Mouse (Mus musculus): ENCODE results near the gene Nacc1. TPM values are rescaled to one million over a fixed set of nuclear protein-coding genes. Genes with fewer than 3 reads are reported as not detected.
"Not testable (repeated sequence)": the region's sequence is repeated elsewhere in the genome, so short reads cannot be mapped to it uniquely, and the experiment has no call there.

The Nacc1 gene
- total RNA-seq, 2 experiments from 2014 or later: 32.0 to 32.6 TPM

DNA sequence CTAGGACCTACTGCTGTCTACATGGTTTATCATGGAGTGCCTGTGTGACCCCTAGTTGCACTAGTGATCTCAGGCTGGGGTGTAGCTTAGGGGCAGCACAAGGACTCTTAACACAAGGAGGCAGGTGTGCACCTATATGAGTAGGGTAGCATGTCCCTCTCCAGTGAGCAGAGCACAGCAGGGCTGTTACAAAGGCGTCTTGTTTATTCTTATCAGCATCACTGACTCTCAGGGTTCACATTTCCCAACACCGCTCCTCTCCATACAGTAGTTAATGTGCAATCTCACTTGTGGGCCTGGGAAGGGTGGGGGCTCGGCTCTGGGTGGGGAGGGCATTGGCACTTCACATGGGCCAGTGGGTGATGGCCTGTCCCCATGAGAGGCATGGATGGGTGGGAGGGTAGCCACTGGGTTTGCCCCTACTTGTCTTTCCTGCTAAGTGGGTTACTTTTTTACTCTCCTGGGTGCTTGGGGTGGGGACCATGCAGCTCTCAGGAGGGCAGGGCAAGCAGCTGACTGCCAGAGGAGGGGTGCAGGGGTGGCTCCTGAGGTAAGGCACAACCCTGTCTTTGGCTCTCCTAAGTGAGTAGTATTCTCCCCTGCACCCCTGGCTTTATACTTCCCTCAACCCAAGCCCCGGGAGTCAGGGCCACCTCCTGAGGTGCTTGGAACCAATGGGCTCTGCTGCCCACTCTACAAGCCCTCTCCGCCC lies 17.2 kb downstream of the Nacc1 start:
- intact Hi-C loops (cut with DNase I); DNase-seq (ENCODE audit: low spot score): not testable (repeated sequence)

DNA sequence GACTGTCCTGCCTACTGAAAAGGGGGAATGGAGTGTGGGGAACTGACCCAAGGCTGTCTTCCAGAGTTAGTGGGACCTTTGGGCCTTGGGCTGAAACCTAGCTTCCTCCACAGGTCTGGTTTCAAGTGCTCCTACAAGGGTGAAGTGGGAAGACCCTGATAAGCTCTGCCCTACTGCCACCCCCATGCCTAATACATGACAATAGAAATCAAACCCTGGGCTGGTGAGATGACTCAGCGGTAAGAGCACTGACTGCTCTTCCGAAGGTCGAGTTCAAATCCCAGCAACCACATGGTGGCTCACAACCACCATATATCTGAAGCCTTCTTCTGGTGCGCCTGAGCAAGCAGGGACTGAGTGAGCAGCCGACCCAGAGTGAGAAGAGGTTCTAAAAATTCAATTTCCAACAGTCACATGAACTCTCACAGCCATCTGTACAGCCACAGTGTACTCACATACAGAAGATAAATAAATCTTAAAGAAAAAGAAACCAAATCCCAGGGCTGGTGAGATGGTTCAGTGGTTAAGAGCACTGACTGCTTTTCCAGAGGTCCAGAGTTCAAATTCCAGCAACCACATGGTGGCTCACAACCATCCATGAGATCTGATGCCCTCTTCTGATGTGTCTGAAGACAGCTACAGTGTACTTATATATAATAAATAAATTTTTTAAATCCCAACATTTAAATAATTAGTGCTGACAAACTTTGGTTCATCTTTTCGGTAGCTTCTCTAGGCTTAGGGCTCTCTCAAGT lies 18.8 kb downstream of the Nacc1 start:
- DNase-seq (ENCODE audit: low spot score): no peak
- intact Hi-C loops (cut with DNase I): no loop called here

DNA sequence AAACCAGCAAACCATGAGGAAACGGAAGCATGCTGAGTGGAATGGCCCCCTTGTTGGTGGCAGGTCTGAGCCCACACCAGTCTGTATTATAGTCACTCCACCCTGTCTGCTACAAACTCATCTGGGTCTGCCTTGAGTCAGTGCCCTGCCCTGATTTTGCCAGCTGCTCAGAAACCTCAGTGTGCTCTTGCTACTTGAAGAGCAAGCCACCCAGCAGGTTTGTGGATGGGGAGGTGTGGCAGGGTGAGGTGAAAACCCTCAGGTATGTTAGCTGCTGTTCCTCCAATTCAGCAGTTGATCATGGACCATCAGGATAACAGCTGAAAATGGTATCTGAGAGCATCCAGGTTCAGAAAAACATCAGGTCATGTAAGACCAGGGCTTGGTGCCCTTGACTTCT lies 19.6 kb downstream of the Nacc1 start:
- intact Hi-C loops (cut with DNase I): no loop called here
- DNase-seq (ENCODE audit: low spot score): no peak

DNA sequence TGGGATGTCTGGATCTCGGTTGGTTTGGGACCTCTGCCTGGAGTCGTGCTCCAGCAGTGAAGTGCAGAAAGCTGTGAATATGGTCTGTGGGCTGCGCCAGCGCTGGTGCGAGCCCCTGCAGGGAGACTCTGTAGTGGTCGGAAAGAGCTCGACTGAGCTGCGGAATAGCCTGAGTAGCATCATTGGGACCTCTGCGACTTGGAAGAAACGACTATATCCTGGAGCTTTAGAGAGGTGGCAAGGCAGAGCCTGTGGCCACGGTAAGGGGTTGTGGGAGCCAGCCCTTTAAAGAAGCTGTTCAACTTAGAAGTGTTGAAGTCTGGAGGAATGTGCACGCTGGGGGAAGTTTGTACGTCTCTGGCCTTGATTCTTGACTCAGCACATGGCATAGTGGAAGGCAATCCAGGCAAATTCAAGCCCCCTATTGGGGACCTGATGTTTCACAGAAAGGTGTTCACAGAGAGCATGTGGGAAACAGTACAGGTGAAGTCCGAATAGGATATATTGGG lies 22.2 kb downstream of the Nacc1 start:
- no peak for DNase-seq (ENCODE audit: low spot score)
- intact Hi-C loops (cut with DNase I): no loop called here

DNA sequence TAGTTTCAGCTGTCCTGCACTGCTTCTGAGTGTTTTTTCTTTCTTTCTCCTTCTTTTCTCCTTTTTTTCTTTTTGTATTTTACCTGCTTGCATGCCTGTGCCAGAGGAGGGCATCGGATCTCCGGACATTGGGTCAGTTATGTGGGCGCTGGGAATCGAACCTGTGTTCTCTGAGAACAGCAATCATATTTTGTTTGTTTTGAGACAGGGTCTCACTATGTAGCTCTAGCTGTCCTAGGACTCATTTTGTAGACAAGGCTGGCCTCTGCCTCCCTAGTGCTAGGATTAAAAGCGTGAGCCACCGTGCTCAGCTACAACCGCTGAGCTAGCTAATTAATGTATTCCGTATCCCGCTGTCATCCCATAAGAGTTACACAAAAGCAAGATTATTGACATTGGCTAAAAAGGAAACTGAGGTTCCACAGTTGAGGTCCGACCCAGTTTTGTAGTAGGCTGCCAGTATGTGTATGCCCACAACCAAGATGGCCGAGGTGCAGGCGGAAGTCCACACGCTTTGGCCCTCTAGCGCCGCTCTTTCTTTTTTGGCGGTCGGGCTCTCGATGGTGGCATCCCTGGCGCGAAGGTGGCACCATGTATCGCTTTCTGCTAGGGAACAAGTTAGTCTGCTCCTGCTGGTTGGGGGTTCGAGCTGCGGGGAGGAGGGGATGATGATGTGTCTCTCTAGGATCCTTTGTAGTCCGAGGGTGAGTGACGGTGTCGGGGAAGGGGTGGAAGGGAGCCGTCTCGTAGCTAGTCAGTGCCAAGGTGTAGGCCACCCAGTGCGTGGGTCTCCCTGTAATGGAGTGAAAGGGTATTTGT lies 22.9 kb downstream of the Nacc1 start:
- intact Hi-C loops (cut with DNase I): loop anchor here (5.0 kb wide), 1 partner anchor 313 kb away; the partner anchor contains the start of gene Junb

DNA sequence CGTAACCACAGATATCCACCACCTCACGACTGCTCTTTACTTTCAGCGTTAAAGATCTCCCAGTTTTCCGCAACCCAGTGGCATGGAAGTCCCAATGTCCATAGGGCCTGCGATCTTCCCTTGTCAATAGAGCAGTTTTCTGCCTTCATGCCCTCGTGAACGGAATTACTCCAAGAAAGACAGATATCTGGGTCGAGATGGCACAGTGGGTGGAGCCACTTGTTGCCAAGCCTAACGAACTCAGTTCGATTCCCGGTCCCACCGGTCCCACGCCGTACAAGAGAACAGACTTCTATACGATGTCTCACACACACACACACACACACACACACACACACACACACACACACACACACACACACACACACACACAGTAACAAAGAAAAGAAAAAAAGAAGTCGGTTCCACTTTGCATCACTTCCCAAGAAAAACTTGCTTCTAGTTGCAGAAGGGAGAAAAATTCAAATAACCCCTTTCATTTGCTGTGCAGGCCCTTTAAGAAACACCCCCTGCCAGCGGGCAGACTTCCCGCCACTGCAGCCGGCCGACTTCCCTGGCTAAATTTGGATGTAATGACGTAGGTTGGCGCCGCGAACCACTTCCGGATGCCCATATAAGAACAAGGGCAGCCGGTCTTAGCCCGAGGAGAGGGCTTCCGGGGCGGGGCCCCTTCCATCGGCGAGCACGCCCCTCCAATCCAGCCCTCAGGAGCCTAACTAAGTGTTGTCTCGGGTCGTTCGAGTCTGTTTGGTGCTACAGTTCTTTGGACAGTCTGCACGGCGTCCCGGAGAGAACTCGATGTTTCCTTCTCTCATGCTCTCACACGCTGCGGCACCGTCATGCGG lies 24.0 kb downstream of the Nacc1 start:
- intact Hi-C loops (cut with DNase I): loop anchor here (5.0 kb wide), 1 partner anchor 314 kb away; the partner anchor contains the start of gene Junb
- DNase-seq (ENCODE audit: low spot score): peak; percentile 98

More for the DNA sequence above, 22.9 kb downstream of the Nacc1 start:
- DNase-seq (ENCODE audit: low spot score): peak; percentile 61

DNA sequence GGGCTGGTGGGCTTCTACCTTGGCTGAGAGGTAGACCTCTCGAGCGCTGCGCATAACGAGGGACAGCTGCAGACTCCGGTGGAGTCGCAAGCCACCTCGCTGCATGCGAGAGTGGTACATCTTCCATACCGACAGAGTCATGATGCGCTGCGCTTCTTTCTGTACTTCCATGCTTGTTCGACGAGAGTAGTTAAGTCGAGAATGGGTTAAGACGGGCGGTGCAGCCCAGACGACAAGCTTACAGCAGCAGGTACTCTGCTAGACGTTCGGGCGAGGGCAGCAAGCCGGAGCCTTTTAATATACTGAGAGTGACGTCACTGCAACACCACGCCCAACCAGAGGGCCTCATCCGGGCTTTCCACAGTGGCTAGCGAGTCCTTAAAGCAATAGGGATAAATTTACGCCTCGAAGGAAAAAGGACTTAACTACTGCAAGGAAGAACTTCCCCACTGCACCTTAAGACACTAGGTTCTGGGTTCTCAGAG lies 25.0 kb downstream of the Nacc1 start, which contains the start of gene Ier2:
Ier2 (minus strand) TSS at position 272 of the 485 bp plus-strand sequence.
- intact Hi-C loops (cut with DNase I): loop anchor here (5.0 kb wide), 1 partner anchor 315 kb away; the partner anchor contains the start of gene Junb
- peak; percentile 96 for DNase-seq (ENCODE audit: low spot score)

DNA sequence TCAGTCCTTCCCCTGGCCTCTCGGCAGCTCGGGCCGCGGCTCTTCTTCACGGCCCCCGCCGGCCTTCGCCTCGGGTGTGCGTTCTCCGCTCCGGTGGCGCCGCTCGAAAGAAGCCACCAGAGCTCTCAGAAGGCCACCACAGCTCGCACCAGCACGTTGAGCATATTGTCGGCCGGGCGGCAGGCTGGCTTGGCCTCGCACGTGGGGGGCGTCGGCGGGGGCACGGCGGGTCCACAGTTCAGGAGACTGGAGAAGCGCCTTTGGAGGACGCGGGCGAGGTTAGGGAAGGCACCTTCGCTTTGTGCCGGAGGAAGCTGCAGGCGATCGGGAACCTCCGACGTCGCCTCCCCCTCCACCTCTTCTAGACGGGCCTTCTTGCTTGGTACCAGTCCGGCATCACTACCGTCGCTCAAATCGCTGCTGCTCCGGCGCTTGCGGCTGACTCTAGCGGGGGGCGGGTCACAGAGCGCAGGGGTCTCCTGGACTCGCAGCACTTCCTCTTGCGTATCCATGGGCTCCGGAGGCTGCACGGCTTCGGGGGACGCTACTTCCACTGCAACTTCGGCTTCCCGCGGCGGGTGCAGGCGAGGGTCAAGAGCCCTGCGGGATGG lies 25.6 kb downstream of the Nacc1 start:
- intact Hi-C loops (cut with DNase I): loop anchor here (2.0 to 5.0 kb wide), 2 partner anchors 39 to 315 kb away; partner anchors contain the start of genes Junb and Lyl1
- DNase-seq (ENCODE audit: low spot score): no peak

DNA sequence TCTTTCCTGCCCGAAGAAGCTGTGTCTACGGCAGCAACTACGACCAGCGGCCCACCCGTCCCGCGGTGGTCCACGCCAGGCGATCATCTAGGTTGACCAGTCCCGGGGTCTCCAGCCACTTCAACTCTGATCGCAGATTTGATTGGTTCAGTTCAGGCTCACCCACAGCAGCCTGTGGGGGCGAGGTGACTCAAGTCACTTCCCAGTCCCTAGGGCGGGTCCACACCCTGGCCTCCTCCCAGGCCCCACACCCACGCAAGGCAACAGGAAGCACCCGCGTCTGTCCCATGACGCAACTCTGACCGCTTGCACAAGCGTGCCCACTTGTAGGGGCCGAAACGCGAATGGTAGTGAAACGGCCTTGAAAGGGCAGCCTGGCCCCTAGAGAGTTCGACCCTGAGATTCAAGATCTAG lies 26.2 kb downstream of the Nacc1 start:
- intact Hi-C loops (cut with DNase I): loop anchor here (2.0 to 5.0 kb wide), 2 partner anchors 39 to 316 kb away; partner anchors contain the start of genes Junb and Lyl1
- DNase-seq (ENCODE audit: low spot score): peak; percentile 96

DNA sequence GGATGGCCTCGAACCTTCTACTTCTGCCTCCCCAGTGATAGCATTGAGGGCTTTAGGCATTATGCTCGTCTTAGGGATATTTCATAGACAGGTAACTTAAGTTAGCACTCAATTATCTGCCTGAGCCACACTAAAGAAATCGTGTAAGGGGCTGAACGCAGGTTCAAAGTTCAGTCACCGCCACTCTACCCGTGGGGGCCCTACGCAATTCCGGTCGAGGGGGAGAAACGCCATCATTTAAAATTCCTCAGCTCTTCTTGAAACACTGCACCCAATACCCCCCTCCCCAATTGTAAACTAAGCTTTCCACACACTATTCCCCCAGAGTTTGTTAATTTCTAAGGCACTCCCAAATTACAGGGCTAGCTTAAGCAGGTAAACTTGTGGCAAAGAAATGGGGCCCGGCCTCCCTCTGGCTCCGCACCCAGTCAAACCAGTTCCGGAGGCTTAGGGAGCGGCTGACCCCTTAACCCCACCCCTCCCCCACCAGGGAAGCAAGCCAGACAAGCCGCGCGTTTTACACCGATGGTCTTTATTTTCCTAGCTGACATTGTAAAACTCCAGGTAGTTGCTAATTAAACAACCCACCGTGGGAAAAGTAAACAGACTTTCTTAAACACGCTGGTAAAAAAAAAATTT lies 26.7 kb downstream of the Nacc1 start:
- DNase-seq (ENCODE audit: low spot score): peak; percentile 19
- intact Hi-C loops (cut with DNase I): loop anchor here (2.0 to 5.0 kb wide), 2 partner anchors 40 to 316 kb away; partner anchors contain the start of genes Junb and Lyl1

DNA sequence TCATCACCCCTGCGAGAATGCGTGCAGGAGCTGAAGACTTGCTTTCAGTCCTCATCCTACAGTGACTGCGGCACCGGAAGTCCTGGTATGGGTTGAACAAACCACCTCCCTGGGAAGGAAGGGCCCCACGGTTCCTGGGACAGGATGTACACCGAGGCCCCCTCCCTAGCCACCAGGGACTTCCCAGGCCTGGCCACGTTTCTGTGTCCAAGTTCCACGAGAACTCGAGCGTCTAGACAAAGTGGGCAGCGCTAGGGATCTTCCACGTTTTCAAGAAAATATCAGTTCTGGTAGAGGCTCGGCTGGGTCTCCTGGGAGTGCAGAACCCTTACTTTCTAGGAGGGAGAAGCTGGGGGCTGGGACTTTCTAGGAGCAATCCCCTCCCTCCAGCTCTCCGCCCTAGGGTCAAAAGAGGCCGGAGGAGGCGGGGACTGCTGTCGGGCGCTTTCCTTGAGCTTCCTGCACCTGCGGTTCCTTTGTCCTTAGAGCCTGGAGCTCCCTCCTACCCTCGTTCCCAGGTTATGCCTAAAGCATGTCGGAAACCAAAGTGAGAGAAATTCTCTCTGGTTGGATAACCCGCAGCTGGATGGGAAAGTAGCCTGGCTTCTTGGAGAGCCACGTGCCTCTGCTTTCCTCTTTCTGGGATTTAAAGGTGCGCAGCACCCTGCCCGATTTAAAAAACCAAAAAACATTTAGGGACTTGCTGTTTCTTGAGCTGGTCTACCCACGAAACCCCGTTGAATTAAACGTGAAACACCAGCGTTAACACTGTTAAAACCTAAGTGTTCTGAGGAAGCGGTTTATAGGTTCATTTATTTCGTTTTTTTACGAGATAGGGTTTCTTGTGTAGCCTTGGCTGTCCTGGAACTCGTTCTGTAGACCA lies 27.5 kb downstream of the Nacc1 start:
- intact Hi-C loops (cut with DNase I): loop anchor here (2.0 to 5.0 kb wide), 2 partner anchors 41 to 317 kb away; partner anchors contain the start of genes Junb and Lyl1
- peak; percentile 77 for DNase-seq (ENCODE audit: low spot score)

DNA sequence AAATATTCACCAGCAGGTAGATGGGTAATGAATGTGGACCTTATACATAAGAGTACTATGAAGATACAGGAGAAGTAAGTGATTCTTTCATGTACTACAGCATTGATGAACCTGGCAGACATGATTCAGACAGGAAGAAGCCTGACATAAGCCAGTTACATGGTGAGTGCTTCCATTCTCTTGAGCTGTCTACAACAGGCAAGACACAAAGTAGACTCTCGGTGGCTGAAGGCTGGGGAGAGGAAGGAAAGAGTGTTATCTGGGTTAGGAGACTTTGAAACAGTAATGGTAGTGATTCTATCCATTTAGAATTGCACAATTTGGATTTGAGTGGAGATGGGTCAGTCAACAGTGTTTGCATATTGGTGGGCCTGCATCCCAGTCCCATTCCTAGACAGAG lies 28.7 kb downstream of the Nacc1 start:
- DNase-seq (ENCODE audit: low spot score): no peak

DNA sequence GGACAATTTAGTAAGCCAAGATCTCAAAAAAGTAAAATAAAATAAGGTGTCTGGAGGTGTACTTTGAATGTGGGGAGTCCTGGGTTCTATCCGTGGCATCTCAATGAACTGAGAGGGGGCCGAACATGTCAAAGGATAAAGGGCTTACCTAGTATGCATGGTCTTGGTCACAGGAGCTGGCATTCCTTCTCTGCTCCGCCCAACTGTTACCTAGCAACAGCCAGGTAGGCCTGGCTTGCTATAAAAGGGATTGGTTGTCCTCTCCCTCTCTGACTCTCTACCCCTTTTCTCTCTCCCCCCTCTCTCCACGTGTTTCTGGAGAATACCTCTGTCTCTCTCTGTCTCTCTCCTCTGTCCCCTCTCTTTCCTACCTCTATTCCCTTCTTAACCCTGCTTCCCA lies 30.0 kb downstream of the Nacc1 start:
- no peak for DNase-seq (ENCODE audit: low spot score)
- intact Hi-C loops (cut with DNase I): no loop called here

More for the DNA sequence above, 28.7 kb downstream of the Nacc1 start:
- intact Hi-C loops (cut with DNase I): no loop called here

DNA sequence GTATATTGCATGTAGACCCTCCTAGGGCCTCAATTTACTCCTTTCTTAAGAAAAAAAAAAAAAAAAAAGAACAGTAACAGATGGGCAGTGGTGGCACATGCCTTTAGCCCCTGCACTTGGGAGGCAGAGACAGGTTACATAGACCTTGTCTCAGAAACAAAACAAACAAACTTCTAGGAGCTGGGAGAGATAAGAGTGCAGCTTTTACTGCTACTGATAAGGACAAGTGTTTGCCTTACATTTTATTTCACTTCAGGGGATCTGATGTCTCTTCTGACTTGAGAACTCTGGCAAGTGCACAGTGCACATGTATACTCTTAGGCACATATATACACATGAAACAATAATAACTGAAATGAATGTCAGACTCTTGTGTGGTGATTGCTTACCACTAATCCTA lies 30.5 kb downstream of the Nacc1 start:
- no peak for DNase-seq (ENCODE audit: low spot score)
- intact Hi-C loops (cut with DNase I): no loop called here

DNA sequence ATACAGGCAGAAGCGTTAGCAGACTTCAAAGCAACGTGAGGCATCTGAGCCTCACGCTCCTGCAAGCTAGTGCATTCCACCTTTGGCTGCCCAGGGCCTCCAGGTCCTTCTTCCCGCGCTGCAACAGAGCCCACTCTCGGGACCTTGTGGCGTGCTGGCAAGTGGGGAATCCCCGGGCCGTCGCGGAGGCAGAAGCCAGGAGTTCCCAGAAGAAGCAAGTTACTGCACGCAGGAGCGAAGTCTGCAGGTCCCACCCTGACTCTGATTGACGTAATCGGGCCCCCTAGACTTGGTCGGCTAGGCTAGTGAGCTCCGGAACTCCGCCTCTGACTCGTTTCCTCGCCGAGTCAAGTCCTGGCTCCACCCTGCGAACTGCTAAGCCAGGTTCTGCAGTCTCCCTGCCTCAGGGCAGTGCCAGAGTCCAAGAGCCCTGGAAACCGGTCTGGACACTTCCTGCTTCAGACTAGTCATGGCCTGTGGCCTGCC lies 31.0 kb downstream of the Nacc1 start:
- peak; percentile 86 for DNase-seq (ENCODE audit: low spot score)
- intact Hi-C loops (cut with DNase I): no loop called here

DNA sequence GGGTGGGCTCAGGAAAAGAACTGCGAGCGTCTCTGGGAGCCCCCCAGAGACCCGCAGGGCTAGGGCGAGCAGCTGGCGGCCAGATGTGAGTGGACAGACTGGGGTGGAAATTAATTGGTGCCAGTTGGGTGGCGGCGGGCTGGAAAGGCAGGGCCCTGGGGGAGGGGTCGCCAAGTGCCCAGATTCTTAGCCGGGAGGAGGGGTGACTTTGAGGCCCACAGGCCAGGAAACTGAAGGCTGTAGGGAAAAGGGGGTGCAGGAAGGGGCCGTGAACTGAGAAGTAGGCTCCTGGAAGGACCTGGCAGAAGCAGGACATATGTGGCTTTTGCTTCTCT lies 31.5 kb downstream of the Nacc1 start:
- no peak for DNase-seq (ENCODE audit: low spot score)

More for the DNA sequence above, 31.5 kb downstream of the Nacc1 start:
- intact Hi-C loops (cut with DNase I): no loop called here
